Mouse (Mus musculus): ENCODE data around the gene Rap1gds1.

GRCm38 (mm10) chr3:139025077-139025476 lies 49.9 kb downstream of the Rap1gds1 start:
- no peak for TF ChIP-seq CTCF (IDR thresholded peaks at IDR 0.05; ENCODE audit: control insufficient read depth, insufficient read depth, low read length)
- no peak for TF ChIP-seq POLR2A (IDR thresholded peaks at IDR 0.05; ENCODE audit: borderline replicate concordance, control insufficient read depth, low read depth, low read length)

All from bone marrow, adult 2 months (tissue).